Mouse (Mus musculus) brain, embryonic 18.5 days (tissue): ENCODE measurements at regions not wholly inside any gene's neighbourhood (a gene's known extent, or its start where the extent isn't known, plus 50 kb on each side); places are given as distances from the start of the nearest gene placed in this dataset.

Experiments
- DNase-seq: peaks from one replicate; pipeline ENCODE4 v3.0.0-alpha.2; 2012; ENCODE audit warnings: low read depth, low spot score

DNA sequence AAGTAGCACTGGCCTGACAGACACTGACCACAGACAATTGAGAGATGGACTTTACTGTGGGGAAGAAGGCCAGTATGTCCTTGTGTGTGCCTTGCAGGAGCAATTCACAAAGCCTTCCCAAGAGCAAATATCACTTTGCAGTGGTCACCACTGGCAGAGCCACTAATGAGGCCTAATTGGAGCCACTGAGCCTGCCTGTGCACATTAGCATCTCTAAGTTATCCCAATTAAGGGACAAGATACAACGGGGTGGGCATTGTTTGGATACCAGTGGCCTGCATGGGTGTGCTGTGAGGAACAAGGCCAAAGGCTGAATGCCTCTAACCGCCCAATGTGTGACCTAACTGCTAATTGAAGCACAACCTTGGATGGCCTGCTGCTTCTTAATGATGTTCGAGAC is 433.4 kb upstream of the Ptbp2 start:
- DNase-seq = no peak

DNA sequence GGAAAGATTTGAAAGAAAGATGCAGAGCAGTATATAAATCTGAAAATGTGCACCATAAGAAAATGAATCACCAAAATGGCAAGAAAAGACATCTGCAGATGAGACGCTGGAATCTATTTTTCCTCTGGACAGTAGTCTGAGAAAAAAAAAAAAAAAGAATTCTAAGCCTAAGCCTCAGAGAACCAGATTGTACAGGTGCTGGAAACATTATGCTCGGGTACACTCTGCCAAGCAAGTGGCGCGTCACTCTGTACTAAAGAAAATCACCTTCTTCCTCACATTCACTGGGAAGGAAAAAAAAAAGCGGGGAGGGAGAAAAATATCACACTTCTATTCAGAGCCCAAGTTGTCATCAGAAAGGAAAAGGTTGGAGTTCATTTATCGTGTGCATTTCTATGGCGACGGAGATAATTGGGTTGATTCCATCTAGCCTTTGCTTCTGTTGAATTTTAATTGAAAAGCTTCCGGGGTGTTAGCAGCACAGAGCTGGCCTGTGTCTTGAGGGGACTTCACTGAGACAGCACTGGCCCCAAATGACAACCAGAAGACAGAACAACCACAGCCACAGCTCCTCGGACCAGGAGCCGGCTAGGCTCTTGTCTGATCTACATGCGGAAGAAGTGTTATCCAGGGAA is 430.5 kb upstream of the Ptbp2 start:
- DNase-seq = no peak

DNA sequence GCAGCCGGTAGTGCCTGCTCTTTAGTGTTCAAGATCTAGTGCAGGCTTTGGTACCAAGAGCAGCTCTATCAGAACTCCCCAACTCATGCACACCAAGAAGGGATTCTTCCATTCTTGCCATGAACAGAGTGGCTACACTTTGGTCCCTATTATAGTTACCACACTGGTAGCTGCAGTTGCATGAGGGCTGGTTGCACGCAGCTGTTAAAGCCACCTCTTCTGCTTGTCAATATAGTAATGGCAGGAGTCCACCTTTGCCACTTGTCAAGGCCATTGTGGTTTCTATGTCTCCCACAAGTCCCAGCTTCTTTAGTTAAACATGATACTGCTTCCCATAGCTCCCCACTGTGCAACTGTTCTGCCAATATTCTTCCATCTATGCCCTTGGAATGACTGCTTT is 415.1 kb upstream of the Ptbp2 start:
- no peak for DNase-seq

DNA sequence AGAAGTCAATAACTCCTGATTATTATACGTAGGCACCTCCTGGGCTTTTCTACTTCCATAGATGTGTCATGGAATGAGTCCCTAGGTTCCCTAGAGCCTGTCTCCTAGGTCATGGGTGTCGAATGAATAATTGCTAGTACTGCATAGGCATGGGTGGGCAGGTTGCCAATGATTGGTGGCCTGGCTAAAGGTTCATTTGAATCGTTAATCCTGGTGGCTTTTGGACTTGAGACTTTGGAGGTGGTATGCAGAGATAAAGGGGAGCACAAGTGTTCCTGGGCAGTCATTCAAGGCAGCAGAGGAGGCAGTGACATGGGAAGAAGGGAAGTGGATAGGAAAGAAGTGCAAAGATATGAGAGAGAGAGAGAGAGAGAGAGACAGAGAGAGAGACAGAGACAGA is 410.2 kb upstream of the Ptbp2 start:
- DNase-seq = no peak

DNA sequence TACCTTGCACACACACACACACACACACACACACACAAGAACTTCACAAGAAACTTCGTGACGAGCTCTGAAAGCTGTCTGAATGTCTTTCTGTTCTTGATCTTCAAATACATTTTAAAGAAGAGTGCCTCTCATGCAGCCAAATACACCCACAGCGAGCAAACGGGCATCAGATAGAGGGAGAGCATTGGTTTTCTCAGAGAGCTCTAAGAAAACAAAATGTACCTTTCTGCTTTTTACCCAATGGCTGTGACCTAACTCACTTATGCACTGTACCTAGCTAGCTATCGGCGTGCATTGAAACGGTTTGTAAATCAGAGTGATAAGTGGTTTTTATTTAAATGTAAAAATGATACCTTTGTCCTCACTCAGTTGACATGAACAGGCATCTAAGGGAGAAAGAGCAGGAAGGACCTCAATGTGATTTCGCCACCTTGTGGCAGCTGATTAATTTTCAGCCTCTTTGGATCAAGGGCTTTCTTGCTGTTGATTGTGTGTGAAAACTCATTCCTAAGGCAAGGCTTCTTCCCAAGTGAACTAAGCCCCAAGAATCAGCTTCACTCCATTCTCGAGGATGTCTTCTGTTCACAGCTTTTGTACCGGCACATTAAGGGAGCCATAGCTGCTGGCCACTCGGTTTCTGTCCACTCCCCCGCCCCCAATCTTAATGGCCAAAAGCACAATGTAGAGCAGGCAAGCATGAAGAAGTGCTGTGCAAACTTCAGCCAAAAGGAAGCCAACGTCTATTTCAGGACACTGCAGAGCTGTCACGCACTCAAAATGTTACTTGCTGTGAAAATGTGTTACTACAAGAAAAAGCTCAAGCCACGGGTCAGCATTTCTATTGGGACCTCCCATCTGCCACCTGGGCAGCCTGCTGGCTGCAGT is 408.4 kb upstream of the Ptbp2 start:
- DNase-seq = peak; percentile 76

DNA sequence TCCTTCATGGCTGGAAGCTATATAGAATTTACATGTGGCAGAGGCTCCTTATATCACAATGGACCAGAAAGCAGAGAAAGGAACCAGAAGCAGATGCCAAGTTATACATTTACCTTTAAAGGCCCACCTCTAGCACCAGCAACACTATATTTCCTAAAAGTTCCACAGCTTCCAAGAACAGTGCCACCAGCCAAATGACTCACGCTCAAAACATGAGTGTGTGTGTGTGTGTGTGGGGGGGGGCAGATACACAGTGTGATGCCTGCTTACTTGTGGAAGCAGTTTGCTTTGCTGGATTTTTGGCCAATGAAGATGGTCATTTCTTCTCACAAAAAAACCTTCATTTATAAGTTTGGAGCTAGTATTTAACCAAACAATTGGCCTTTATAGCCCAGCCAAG is 405.3 kb upstream of the Ptbp2 start:
- DNase-seq = no peak

DNA sequence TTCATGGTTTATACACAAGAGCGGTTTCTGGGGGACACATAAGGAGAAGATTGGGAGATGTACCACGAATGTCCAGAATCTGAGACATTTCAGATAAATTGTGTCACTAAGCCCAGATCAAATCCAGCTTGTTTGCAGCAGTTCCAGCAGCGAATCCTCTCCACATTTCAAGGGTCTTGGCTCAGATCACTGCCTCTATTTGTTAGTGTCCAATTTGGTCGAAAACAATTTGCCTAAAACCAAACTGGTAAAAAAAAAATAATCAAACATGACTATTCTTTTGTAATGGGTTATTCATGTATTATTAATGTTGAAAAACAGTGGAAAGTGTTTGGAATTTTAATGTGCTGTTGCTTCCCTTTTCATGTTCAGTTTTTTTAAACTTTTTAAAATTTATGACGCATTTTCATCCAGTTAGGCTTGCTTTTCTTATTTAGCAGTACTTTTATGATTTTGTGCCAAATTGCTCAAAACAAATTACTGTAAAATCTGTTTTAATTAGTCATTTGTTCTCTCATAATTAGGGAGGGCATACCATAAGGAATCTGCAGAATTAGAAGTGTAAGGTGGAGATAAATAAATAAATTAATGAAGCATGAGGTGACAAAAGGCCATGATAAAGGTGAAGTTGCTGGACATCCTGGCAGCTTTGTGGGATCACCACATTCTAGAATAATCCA is 396.8 kb upstream of the Ptbp2 start:
- peak; percentile 1 for DNase-seq

DNA sequence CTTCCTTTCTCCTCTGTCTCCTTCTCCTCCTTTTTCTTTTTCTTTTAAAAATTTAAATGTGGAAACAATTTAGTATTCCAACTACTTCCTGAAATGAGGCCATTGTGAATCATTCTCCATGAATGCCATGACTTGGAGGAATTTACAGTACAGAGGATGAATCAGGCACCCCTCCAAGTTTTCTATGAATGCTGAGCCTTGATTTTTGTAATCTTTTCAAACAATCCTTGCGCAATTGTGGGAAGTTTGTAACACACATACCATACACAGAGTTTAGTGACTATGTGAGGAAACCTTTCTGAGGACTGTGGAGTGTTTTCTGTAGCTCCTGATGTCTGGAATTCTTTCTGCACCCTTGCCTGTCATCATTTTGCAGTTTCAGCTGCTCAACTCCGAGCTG is 391.4 kb upstream of the Ptbp2 start:
- DNase-seq = no peak
